In genomic region chr6:53662858-53663833, GRCm38 (mm10) we compare ENCODE assay signal across 9 mouse cellular contexts.
DNase-seq lines count a peak whose midpoint lies in the region; ATAC-seq lines count a peak whose summit lies in the region.
"Had no signal": no experiment of that assay in that cellular context is flagged by ENCODE, and none has a peak within 500 bp of the region (broad histone marks: within the 10 kb centered on the region; RNA-seq: fewer than 3 reads in every experiment).

No protein-coding gene starts in this region.

- H3K9ac ChIP-seq in neural tube, embryonic 11.5 days (ENCODE audit: low read length) = no peak overlapping the region
- H3K9ac ChIP-seq in hindbrain, embryonic 14.5 days = no peak overlapping the region
- no peak overlapping the region for H3K9ac ChIP-seq in neural tube, embryonic 14.5 days (replicated peaks; ENCODE audit: low read depth, low read length)
- H3K9ac ChIP-seq: liver, embryonic 15.5 days had no signal

- peak; percentile 48; the same call in 1 of the 2 replicates for ATAC-seq in neural tube, embryonic 11.5 days (ENCODE audit: insufficient read depth, low FRiP score, low TSS enrichment)
- peak; percentile 69; the same call in 1 of the 2 replicates for ATAC-seq in hindbrain, embryonic 14.5 days (ENCODE audit: low FRiP score)
- peak; percentile 68; the same call in 1 of the 2 replicates for ATAC-seq in neural tube, embryonic 14.5 days (ENCODE audit: low read depth)

- 58% methylated on average over 11 of the region's 11 CpGs for WGBS in neural tube, embryonic 11.5 days
- 50% methylated on average over 11 of the region's 11 CpGs for WGBS in hindbrain, embryonic 14.5 days
- 43% methylated on average over 11 of the region's 11 CpGs for WGBS in neural tube, embryonic 14.5 days

- H3K9me3 ChIP-seq in neural tube, embryonic 11.5 days (ENCODE audit: control insufficient read depth, low read length) = no peaks in the 10 kb centered on the region
- H3K9me3 ChIP-seq in hindbrain, embryonic 14.5 days (ENCODE audit: control insufficient read depth, low read length) = no peaks in the 10 kb centered on the region
- H3K9me3 ChIP-seq in neural tube, embryonic 14.5 days (ENCODE audit: control insufficient read depth, low read length) = no peaks in the 10 kb centered on the region
- H3K9me3 ChIP-seq: liver, embryonic 15.5 days had no signal

- intact Hi-C loops in gastrocnemius, postnatal 36 days (cut with DNase I) = no loop called here

- no peaks in the 10 kb centered on the region for H3K36me3 ChIP-seq in neural tube, embryonic 11.5 days (ENCODE audit: control insufficient read depth, insufficient read depth, low read length)
- H3K36me3 ChIP-seq in hindbrain, embryonic 14.5 days (replicated peaks; ENCODE audit: control insufficient read depth, insufficient read depth) = no peaks in the 10 kb centered on the region
- no peaks in the 10 kb centered on the region for H3K36me3 ChIP-seq in neural tube, embryonic 14.5 days (ENCODE audit: control insufficient read depth, insufficient read depth, low read length)
- H3K36me3 ChIP-seq: liver, embryonic 15.5 days had no signal

- H3K27ac ChIP-seq in neural tube, embryonic 11.5 days (ENCODE audit: low read depth, low read length) = no peak overlapping the region
- no peak overlapping the region for H3K27ac ChIP-seq in hindbrain, embryonic 14.5 days
- H3K27ac ChIP-seq in neural tube, embryonic 14.5 days (ENCODE audit: low read depth, low read length) = no peak overlapping the region
- H3K27ac ChIP-seq: liver, embryonic 15.5 days had no signal

- no peak overlapping the region for H3K4me2 ChIP-seq in neural tube, embryonic 11.5 days (ENCODE audit: low read depth)
- H3K4me2 ChIP-seq in hindbrain, embryonic 14.5 days (replicated peaks) = no peak overlapping the region
- no peak overlapping the region for H3K4me2 ChIP-seq in neural tube, embryonic 14.5 days (ENCODE audit: low read depth, low read length)
- H3K4me2 ChIP-seq: liver, embryonic 15.5 days had no signal

- H3K27me3 ChIP-seq in neural tube, embryonic 11.5 days (ENCODE audit: control insufficient read depth, insufficient read depth, low read length) = no peaks in the 10 kb centered on the region
- H3K27me3 ChIP-seq in hindbrain, embryonic 14.5 days (ENCODE audit: control insufficient read depth, insufficient read depth, low read length) = no peaks in the 10 kb centered on the region
- no peaks in the 10 kb centered on the region for H3K27me3 ChIP-seq in neural tube, embryonic 14.5 days (ENCODE audit: control insufficient read depth, insufficient read depth, low read length)
- H3K27me3 ChIP-seq: liver, embryonic 15.5 days had no signal

- no peak overlapping the region for H3K4me3 ChIP-seq in neural tube, embryonic 11.5 days (ENCODE audit: low read depth, low read length)
- no peak overlapping the region for H3K4me3 ChIP-seq in hindbrain, embryonic 14.5 days (replicated peaks; ENCODE audit: low read length)
- no peak overlapping the region for H3K4me3 ChIP-seq in neural tube, embryonic 14.5 days (ENCODE audit: low read depth, low read length)
- H3K4me3 ChIP-seq: liver, embryonic 15.5 days had no signal

- peak; percentile 34 for DNase-seq in embryo, embryonic 10.5 days (ENCODE audit: low spot score)
- no peak for DNase-seq in embryo, embryonic 10 days (ENCODE audit: low spot score)
- DNase-seq in neural tube, embryonic 11.5 days (ENCODE audit: low spot score) = peak; percentile 63
- DNase-seq in neural tube, embryonic 10.5 days (ENCODE audit: extremely low spot score, low spot score) = no peak
- peak; percentile 67 for DNase-seq in hindbrain, embryonic 14.5 days (ENCODE audit: low spot score)
- DNase-seq in MN1 (ENCODE audit: low spot score) = no peak
- no peak for DNase-seq in gastrocnemius, postnatal 36 days

- H3K4me1 ChIP-seq in neural tube, embryonic 11.5 days (ENCODE audit: control insufficient read depth, insufficient read depth, low read length) = peaks cover 10% of the 10 kb centered on the region
- peaks cover 15% of the 10 kb centered on the region; the same call in 1 of the 2 replicates for H3K4me1 ChIP-seq in hindbrain, embryonic 14.5 days (replicated peaks; ENCODE audit: control insufficient read depth, insufficient read depth, low read length)
- H3K4me1 ChIP-seq in neural tube, embryonic 14.5 days (ENCODE audit: control insufficient read depth, insufficient read depth, low read length) = peaks cover 3% of the 10 kb centered on the region; the same call in 1 of the 2 replicates
- H3K4me1 ChIP-seq: liver, embryonic 15.5 days had no signal

Comparison
In these comparisons a context has a peak if more than half of its experiments do, and no peak if none do; other contexts are left out.
1. DNase-seq: peak in embryo, embryonic 10.5 days (single experiment), neural tube, embryonic 11.5 days (single experiment) and hindbrain, embryonic 14.5 days (single experiment); none in embryo, embryonic 10 days (single experiment), neural tube, embryonic 10.5 days (single experiment), MN1 (single experiment) and gastrocnemius, postnatal 36 days (0 of 2).
2. Peak in every context shown above with its lines, with median percentiles within 50 percentile points of each other: ATAC-seq.